Mouse (Mus musculus) embryo, embryonic 9.5 days (tissue): Measurements from ENCODE around the gene Ocm.

ENCODE experiments used
- DNase-seq: peaks from one replicate; pipeline ENCODE4 v3.0.0-alpha.2; 2017; ENCODE audit errors: extremely low spot score

The Ocm gene

DNA sequence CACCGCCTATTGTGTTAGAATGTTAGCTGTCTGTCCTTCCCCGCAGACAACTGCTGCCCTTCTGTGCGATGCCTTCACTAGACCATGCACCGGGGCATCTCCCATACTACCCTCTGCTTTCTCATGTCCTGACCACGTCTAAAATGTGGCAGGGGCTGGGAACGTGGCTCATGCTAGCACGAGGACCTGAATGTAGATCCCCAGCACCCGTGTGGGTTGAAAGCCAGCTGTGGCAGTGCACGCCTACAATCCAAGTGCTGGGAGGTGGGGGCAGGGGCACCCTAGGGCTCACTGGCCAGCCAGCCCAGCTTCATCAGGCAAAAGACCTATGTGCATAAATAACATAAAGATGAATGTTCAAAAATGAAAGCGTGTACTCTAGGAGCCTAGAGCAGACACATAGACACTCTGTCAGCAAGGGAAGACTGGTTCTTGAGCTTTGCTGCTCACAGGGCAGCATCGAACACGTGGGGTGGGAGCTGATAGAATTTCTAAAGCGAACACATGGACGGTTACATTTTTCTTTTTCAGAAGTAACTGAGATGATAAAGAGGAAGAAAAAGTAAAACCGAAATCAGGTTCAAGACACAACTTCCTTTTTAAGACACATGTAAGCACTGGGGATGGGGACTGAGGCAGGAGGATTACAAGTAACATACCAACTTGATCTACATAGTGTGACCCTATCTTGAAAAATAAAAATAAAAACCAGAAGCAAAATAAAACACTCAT is 23.8 kb downstream of the Ocm start:
- no peak for DNase-seq

DNA sequence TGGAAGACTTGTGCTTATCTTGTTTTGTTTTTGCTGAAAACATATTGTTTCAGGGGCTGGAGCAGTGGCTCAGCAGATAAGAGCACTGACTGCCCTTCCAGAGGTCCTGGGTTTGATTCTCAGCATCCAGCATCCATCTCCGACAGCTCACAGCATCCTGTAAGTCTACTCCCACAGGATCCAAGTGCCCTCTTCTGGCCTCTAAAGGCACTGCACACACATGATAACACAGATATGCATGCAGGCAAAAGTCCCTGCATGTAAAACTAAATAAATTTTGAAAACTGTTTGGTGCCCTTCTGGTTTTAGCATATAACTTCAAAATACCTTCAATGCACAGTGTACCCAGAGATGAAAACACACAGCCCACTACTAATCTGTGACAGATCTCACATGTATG is 27.1 kb downstream of the Ocm start:
- DNase-seq, result no peak

GRCm38 (mm10) chr5:143994632-143995365 is 31.7 kb downstream of the Ocm start:
- no peak for DNase-seq

GRCm38 (mm10) chr5:143993849-143994248 is 32.6 kb downstream of the Ocm start:
- no peak for DNase-seq

GRCm38 (mm10) chr5:143993260-143993659 is 33.2 kb downstream of the Ocm start:
- DNase-seq, result no peak

GRCm38 (mm10) chr5:143992661-143993060 is 33.8 kb downstream of the Ocm start:
- no peak for DNase-seq

- DNase-seq, result no peak
Observed at GRCm38 (mm10) chr5:143990086-143990485, 36.4 kb downstream of the Ocm start.

GRCm38 (mm10) chr5:143989046-143989445 is 37.4 kb downstream of the Ocm start:
- DNase-seq, result no peak

GRCm38 (mm10) chr5:143987596-143987995 is 38.9 kb downstream of the Ocm start:
- no peak for DNase-seq

DNA sequence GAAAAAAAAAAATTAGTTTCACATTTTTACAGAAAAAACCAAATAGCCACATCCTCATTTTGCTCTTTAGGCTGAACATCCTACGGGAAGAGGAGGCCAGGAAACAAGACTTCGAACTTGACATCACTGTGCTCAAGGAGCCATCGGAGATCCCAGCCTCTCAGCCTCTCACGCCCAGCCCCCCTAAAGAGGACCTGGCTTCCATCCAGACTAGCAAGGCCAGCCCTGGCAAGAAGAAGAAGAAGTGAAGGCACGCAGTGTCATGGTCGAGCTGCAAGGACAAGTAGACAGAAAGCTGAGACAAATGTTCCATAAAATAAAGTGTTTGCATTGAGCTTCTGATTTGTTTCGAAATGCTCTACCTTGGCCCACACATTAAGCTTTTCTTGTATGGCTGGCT is 41.1 kb downstream of the Ocm start:
- no peak for DNase-seq

DNA sequence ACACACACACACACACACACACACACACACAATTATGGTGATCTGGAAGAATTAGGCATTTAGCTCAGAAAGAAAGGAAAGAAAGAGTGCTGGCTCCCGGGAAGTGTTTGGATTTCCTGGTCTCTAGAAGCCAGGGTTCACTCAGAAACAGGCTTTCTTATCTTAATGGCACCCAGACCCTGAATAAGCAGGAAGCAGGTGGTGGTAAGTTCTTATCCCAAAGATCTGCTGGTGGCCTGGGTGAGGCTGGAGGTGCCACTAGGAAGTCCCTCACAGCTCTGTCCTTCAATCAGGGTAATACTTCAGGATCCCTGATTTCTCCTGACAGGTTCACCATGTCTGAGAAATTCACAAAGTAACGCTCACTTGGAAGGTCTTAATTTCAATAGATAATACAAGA is 44.1 kb downstream of the Ocm start:
- no peak for DNase-seq

DNA sequence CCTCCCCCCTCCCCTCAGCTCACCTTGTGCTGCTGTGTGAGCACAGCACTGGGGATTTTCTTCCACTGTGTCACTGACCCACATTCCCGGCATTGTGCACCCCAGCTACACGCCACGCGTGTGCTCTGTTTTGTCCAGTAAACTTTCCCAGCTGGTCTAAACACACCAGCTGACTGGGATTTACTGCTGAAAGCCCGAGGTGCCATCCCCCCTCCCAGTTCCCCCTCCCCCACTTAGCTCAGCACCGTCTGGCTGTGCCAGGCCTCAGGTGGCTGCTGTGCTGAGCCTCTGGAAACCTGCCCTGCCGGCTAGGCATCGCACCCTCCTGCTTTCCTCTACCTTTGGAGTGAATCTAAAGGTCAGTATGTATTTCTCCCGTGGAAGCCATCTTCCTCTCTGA is 45.6 kb downstream of the Ocm start:
- no peak for DNase-seq

GRCm38 (mm10) chr5:143976726-143977431 is 49.6 kb downstream of the Ocm start:
- DNase-seq, result no peak

GRCm38 (mm10) chr5:143976232-143976631 is 50.2 kb downstream of the Ocm start:
- no peak for DNase-seq

DNA sequence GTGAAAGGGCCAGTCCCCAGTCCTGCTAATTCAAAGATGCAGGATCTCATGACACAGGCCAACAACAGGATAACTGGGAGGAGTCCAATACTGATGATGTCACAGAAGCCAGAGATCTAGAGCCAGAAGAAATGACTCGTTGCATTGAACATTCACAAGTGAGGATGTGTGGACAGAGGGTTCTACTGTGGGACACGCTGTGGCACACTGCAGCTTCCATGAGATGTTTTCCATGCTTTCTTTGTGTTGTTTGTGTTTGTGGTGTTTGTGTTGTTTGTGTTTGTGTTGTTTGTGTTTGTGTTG is 50.9 kb downstream of the Ocm start:
- no peak for DNase-seq

- DNase-seq, result peak; percentile 76
Observed at GRCm38 (mm10) chr5:143974931-143975630, 51.4 kb downstream of the Ocm start.

DNA sequence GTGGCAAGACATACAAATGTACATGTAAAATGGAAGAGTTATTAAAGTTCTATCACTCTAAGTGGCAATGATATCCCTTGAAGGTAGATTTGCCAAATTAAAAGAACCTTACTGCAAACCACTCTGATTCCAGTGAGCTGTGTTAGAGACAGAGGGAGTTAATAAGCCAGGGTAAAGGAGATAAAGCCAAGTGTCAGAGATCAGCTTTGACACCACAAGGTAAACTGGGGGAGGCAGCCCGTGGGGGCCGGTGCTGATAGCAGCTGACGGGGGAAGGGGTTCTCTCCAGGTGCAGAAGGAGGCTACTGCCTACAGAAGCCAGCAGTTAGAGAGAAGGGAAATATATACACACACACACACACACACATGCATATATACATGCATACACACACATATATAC is 53.8 kb downstream of the Ocm start:
- DNase-seq, result no peak
